Mouse (Mus musculus) bone marrow, adult 2 months (tissue): ENCODE measurements at regions not wholly inside any gene's neighbourhood (a gene's known extent, or its start where the extent isn't known, plus 50 kb on each side); places are given as distances from the start of the nearest gene placed in this dataset.

ENCODE experiments used
- H3K27ac ChIP-seq: fragments of 200-500 bp; 2 replicates; pipeline ENCODE4 v1.5.1; 2012; ENCODE audit warnings: low read depth, mild to moderate bottlenecking, control low read depth, inconsistent platforms, low read length; ENCODE audit not compliant: control insufficient read depth, poor library complexity, insufficient read depth
- H3K4me1 ChIP-seq: fragments of 200-500 bp; 2 replicates; pipeline ENCODE4 v1.6.1; 2011; ENCODE audit warnings: low read length; ENCODE audit not compliant: control insufficient read depth, insufficient read depth
- H3K4me3 ChIP-seq: fragments of 200-500 bp; replicated peaks from 2 replicates; pipeline ENCODE3; 2011; ENCODE audit warnings: mild to moderate bottlenecking, low read depth, low read length, control low read depth; ENCODE audit not compliant: control insufficient read depth
- CTCF ChIP-seq: fragments of 200-500 bp; IDR thresholded peaks from 2 replicates; pipeline ENCODE4 v1.5.1; 2011; ENCODE audit warnings: low read length, control low read depth; ENCODE audit not compliant: control insufficient read depth, insufficient read depth
- POLR2A ChIP-seq: fragments of 200-500 bp; IDR thresholded peaks from 2 replicates; pipeline ENCODE4 v1.6.1; 2011; ENCODE audit warnings: low read depth, mild to moderate bottlenecking, control low read depth, low read length, borderline replicate concordance; ENCODE audit not compliant: control insufficient read depth
- WGBS: fragments of 180-500 bp; shearing (Covaris S2); methylation state at CpG from one replicate; pipeline ENCODE4 v1.1.7; 2018; 5-methylcytosine and 5-hydroxymethylcytosine counted together

- no peak for TF ChIP-seq POLR2A
- TF ChIP-seq CTCF: no peak
- Histone ChIP-seq H3K4me1 (no peaks in the 10 kb centered on the region), H3K4me3 (no peak overlapping the region), H3K27ac (no peak overlapping the region)
- 76% methylated on average over 8 of the region's 8 CpGs for WGBS
These were observed 182.8 kb downstream of the Sox11 start for GRCm38 (mm10) chr12:27159416-27160062.

GRCm38 (mm10) chr12:27150871-27151853, 191.2 kb downstream of the Sox11 start:
- WGBS: 56% methylated on average over 13 of the region's 13 CpGs
- TF ChIP-seq POLR2A: no peak
- TF ChIP-seq CTCF: no peak
- no peak overlapping the region for H3K27ac ChIP-seq
- H3K4me3 ChIP-seq: no peak overlapping the region
- H3K4me1 ChIP-seq: no peaks in the 10 kb centered on the region

GRCm38 (mm10) chr12:27143310-27143709, 199.1 kb downstream of the Sox11 start:
- no peak overlapping the region for H3K4me3 ChIP-seq
- no peak for TF ChIP-seq CTCF
- TF ChIP-seq POLR2A: no peak
- H3K4me1 ChIP-seq: no peaks in the 10 kb centered on the region
- H3K27ac ChIP-seq: no peak overlapping the region
- 79% methylated on average over 8 of the region's 8 CpGs for WGBS

GRCm38 (mm10) chr12:27140335-27140702, 202.1 kb downstream of the Sox11 start:
- WGBS: 48% methylated on average over 5 of the region's 5 CpGs
- Histone ChIP-seq H3K4me1 (no peaks in the 10 kb centered on the region), H3K4me3 (no peak overlapping the region), H3K27ac (no peak overlapping the region)
- TF ChIP-seq CTCF (no peak), POLR2A (no peak)

- Histone ChIP-seq H3K4me3 (no peak overlapping the region), H3K4me1 (no peaks in the 10 kb centered on the region), H3K27ac (no peak overlapping the region)
- TF ChIP-seq POLR2A: no peak
- no peak for TF ChIP-seq CTCF
- 70% methylated on average over 11 of the region's 13 CpGs for WGBS
These were observed 202.6 kb downstream of the Sox11 start for GRCm38 (mm10) chr12:27139683-27140334.

- H3K27ac ChIP-seq: no peak overlapping the region
- no peak for TF ChIP-seq CTCF
- no peak for TF ChIP-seq POLR2A
- H3K4me1 ChIP-seq: no peaks in the 10 kb centered on the region
- 76% methylated on average over 13 of the region's 13 CpGs for WGBS
- H3K4me3 ChIP-seq: no peak overlapping the region
These were observed 203.4 kb downstream of the Sox11 start for GRCm38 (mm10) chr12:27138663-27139633.

- 45% methylated on average over 10 of the region's 10 CpGs for WGBS
- TF ChIP-seq POLR2A (no peak), CTCF (no peak)
These were observed 206.3 kb downstream of the Sox11 start for GRCm38 (mm10) chr12:27135997-27136559.

More at GRCm38 (mm10) chr12:27135997-27136559, 206.3 kb downstream of the Sox11 start:
- H3K4me1 ChIP-seq: no peaks in the 10 kb centered on the region
- H3K27ac ChIP-seq: no peak overlapping the region
- no peak overlapping the region for H3K4me3 ChIP-seq
